Mouse (Mus musculus): ENCODE measurements around the gene Gtf2h2. TPM values are rescaled to one million over a fixed set of nuclear protein-coding genes. Genes with fewer than 3 reads are reported as not detected.

Gene Gtf2h2
- polyA plus RNA-seq (2017; shearing (Covaris generic)): 55.9 TPM

DNA sequence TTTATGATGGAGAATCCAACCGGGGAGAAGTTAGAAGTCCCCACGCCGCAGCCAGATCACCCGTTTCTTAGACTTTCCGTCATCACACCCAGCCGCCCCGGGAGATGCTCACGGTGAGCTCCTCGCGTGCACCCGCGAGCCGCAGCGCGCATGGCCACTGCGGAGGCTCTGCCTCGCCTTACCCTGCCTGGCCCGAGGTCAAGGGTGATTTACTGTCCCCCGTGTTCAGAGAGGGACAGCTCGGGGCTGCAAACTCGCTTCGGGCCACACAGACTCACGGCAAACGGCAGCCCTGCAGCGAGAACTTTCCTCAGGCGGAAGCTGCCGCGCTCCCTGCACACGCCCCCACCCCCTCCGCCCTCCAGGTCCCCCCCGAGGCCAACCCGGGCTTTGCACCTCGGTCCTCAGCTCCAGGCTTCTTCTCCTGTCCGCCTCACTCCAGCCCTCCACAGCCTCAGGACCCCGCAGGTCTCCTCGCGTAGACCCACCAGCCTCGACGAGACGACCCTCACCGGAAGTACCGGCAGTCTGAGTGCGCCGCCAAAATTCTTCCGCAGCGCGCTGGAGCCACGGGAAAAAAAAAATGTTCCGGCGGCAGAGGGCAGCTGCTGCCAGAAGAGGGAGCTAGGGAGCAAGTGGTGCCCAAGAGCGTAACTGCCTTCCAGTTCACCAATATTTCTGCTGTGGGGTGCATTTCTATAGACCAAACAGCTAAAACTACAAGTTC is at the start of gene Gtf2h2:
Gene Gtf2h2, minus strand, starts transcription at position 519 of the 727 bp plus-strand sequence.

DNA sequence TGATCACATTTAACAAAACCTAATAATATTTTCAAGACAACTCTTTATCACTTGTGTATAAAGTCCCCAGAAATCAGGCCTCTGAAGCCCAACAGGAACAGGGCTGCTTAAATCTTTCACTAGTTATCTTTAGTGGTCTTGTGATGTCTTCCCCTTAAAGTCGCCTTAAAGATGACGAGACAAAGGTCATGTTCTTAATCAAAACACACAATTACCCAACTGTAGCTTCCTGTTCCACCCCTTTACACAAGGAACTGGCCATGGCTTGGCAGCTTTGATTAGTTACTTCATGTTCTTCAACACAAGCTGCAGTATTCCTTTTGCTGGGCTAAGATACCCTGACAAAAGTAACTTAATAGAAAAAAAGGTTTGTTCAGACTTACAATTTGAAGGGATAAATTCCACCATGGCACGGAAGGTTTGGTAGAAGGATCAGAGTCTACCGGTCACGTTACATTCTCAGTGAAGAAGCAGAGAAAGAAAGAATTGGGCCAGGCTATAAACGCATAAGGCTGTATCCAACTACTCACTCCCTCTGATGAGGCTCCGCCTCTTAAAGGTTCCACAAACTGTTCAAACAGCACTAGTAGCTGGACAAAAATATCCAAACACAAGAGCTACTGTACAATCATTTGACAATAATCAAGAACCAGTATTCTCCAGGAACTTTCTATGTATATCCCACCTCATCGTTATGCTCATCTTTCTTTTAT is 39.8 kb downstream of the Gtf2h2 start, which contains the start of gene Naip1:
Gene Naip1, minus strand, starts transcription at position 455 of the 713 bp plus-strand sequence.

Other genes starting within 250 kb of the Gtf2h2 start
- 15.2 TPM for gene Naip5, start 246.3 kb downstream of the Gtf2h2 start, polyA plus RNA-seq (2017; shearing (Covaris generic))
- gene Naip6, start 174.9 kb downstream of the Gtf2h2 start, polyA plus RNA-seq (2017; shearing (Covaris generic)): 6.1 TPM
- gene Naip1, start 39.7 kb downstream of the Gtf2h2 start, polyA plus RNA-seq (2017; shearing (Covaris generic)): not detected
- gene Ocln, start 60.1 kb upstream of the Gtf2h2 start, polyA plus RNA-seq (2017; shearing (Covaris generic)): 0.79 TPM
- gene Marveld2, start 124.4 kb upstream of the Gtf2h2 start, polyA plus RNA-seq (2017; shearing (Covaris generic)): 7.0 TPM
- gene Ak6, start 158.4 kb upstream of the Gtf2h2 start, polyA plus RNA-seq (2017; shearing (Covaris generic)): 167 TPM
- 30.2 TPM for gene Rad17, start 158.5 kb upstream of the Gtf2h2 start, polyA plus RNA-seq (2017; shearing (Covaris generic))
- gene Taf9, start 159.0 kb upstream of the Gtf2h2 start, polyA plus RNA-seq (2017; shearing (Covaris generic)): 5.1 TPM
- gene Ccdc125, start 177.1 kb upstream of the Gtf2h2 start, polyA plus RNA-seq (2017; shearing (Covaris generic)): 27.6 TPM
- 108 TPM for gene Cdk7, start 238.4 kb upstream of the Gtf2h2 start, polyA plus RNA-seq (2017; shearing (Covaris generic))

All from CD4-positive, CD25-positive, alpha-beta regulatory T cell, adult 9 weeks (primary cell).